Mouse (Mus musculus): ENCODE data around the gene Fam243.

Fam243 gene

GRCm38 (mm10) chr16:92319353-92320109, 1.7 kb downstream of the Fam243 start:
- DNase-seq (ENCODE audit: low spot score in 2 of 2): no peak

GRCm38 (mm10) chr16:92316049-92316738, 5.0 kb downstream of the Fam243 start:
- DNase-seq (ENCODE audit: low spot score in 2 of 2): no peak

- DNase-seq (ENCODE audit: low spot score in 2 of 2): peak; percentile 27 to 38
Measured at GRCm38 (mm10) chr16:92313953-92314741, 7.1 kb downstream of the Fam243 start.

GRCm38 (mm10) chr16:92309126-92309525, 12.1 kb downstream of the Fam243 start:
- DNase-seq (ENCODE audit: low spot score in 2 of 2): no peak

DNA sequence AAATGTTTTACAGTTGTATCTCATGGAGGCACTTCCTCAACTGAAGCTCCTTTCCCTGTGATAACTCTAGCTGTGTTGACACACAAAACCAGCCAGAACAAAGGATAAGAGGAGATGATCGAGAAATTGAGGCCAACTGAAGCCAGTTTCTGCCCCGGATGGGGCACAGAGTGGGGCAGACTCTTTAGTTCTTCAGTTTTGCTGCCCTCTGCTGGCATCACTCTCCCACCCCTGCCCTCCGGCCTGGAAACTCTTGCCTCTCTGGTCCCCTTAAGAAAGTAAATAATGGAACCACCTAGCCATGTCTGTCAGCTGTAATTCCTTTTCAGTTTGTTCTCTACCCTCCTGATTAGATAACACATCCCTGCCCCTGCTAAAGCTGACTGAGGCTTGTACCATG, 13.3 kb downstream of the Fam243 start:
- DNase-seq (ENCODE audit: low spot score in 2 of 2): no peak

GRCm38 (mm10) chr16:92305519-92305918, 15.7 kb downstream of the Fam243 start:
- no peak for DNase-seq (ENCODE audit: low spot score in 2 of 2)

GRCm38 (mm10) chr16:92302506-92302905, 18.7 kb downstream of the Fam243 start:
- DNase-seq (ENCODE audit: low spot score in 2 of 2): no peak

- DNase-seq (ENCODE audit: low spot score in 2 of 2): no peak
Measured at GRCm38 (mm10) chr16:92301989-92302388, 19.3 kb downstream of the Fam243 start.

DNA sequence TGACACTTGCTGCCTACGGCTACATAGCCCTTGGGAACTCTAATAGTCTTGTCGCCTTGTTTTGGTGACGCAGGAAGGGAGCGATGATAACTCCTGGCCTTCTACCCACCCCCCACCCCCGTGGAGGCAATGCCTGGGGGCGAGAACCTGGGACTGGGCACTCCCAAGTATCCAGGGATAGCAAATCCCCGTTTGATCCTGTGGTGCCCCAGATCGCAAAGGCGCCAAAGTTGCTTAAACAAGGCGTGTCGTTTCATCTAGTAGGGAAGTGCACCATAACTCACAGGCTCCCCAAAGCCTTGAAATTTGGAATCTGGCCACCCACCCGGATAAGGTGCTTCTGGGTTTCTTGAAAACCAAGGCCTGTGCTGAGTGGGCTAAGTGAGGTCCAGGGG, 19.8 kb downstream of the Fam243 start:
- no peak for DNase-seq (ENCODE audit: low spot score in 2 of 2)

- DNase-seq (ENCODE audit: low spot score in 2 of 2): peak; percentile 91 to 92
Measured at GRCm38 (mm10) chr16:92300649-92301411, 20.4 kb downstream of the Fam243 start, which contains the start of gene Smim11. Gene Smim11, plus strand, starts transcription at chr16:92301286.

- DNase-seq (ENCODE audit: low spot score in 2 of 2): no peak
Measured at GRCm38 (mm10) chr16:92295328-92295727, 25.9 kb downstream of the Fam243 start.

- no peak for DNase-seq (ENCODE audit: low spot score in 2 of 2)
Measured at GRCm38 (mm10) chr16:92294267-92294970, 26.8 kb downstream of the Fam243 start.

DNA sequence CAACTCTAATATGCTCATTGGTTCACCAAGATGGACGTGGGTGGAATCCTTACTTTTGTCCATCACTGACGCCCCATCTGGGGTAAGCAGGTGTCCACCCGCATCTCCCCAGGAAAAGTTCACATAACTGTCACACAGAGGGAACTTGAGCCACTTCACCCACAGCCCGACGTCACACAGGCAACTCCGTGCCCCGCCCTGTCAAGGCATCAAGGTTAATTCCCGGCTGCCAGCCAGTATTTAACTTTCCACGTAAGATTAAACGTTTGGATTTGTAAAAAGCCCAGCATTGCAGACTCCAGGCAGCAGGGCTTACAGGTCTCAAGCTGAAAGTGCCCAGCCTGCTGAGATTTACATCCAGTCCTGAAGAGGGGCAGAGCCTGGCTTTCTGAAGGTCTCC, 29.1 kb downstream of the Fam243 start, which contains the start of gene Kcne2:
Gene Kcne2 (plus strand): TSS at position 289 of the 400 bp plus-strand sequence.
- no peak for DNase-seq (ENCODE audit: low spot score in 2 of 2)

- no peak for DNase-seq (ENCODE audit: low spot score in 2 of 2)
Measured at GRCm38 (mm10) chr16:92290045-92290444, 31.2 kb downstream of the Fam243 start.

DNA sequence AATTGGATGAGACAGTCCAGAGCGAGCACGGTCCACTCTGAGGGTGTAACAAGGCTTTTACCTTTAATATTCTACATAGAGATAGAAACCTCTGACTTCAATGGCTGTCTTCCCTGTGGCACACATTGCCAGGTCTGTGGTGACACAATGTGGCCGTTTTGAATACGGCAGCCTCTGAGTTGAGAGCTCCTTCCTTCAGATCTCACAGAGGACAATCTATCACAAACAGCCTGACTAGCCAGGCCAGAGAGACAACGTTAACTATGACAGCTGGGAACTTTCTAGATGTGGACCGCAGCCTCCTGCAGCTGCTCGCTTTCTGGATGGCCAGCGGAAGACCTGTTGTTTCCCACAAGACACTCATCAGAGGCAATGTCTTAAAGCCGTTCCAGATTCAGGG, 32.5 kb downstream of the Fam243 start:
- no peak for DNase-seq (ENCODE audit: low spot score in 2 of 2)

DNA sequence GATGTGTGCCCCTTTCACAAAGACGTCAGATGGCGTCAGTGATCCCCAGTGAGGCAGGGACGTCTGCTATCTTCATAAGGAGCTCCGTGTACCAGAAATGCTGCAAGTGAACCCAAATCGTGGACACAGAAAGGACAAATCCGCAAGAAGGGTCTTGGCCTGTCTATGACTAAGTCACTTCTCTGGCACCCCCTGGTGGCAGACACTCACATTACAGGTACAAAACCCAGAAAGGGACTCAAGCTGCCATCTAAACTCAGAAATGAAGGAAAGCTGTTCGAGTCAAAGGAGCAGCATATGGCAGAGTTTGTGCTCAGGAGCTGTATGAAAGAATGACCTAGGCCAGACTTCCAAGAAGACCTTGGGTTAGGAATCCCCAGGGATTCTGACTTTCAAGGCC, 34.6 kb downstream of the Fam243 start:
- peak; percentile 63 to 90 for DNase-seq (ENCODE audit: low spot score in 2 of 2)

GRCm38 (mm10) chr16:92285068-92285467, 36.2 kb downstream of the Fam243 start:
- DNase-seq (ENCODE audit: low spot score in 2 of 2): no peak

DNA sequence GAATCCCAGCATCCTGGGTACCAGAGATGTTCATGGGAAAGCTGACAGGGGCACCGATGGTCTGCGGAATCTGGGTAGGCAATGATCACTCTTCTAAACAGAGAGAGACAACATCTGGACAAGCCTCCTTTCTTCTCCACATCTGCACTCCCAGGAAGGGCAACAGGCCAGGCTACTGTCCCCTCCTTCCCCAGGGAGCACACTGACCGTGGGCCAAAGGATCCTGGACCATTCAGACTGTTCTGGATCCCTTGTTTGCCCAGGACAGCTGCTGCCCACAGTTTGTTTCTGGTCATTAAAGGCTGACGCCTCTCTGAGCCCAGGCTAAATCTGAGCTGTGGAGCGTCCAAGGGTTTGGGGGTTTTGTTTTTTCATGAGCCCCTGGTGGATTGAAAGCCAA, 38.6 kb downstream of the Fam243 start:
- DNase-seq (ENCODE audit: low spot score in 2 of 2): no peak

- DNase-seq (ENCODE audit: low spot score in 2 of 2): no peak
Measured at GRCm38 (mm10) chr16:92275526-92275925, 45.7 kb downstream of the Fam243 start.

DNA sequence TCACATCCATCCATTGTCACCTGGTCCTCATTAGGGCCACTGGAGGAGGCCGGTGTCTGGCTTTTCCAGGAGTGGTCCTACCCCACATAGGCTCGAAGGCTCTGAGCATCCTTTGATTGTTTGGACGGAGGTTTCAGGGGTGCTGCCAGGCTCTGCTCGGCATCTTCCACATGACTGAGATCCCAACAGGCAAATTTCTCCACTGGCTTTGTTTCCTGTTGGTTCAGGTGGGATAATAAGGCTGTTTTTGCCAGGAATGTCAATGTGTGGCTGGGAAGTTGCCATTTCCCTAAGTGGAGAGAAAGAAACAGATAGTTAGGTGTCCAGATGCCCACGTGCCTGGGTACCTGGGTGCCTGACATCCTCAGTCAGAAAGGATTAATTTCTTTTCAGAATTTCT, 46.7 kb downstream of the Fam243 start:
- DNase-seq (ENCODE audit: low spot score in 2 of 2): no peak

Data from frontal cortex, postnatal 14 days (tissue).